Mouse (Mus musculus): Measurements from ENCODE around the gene Treml2.

- no peak for TF ChIP-seq CTCF (IDR thresholded peaks at IDR 0.05; ENCODE audit: low read depth, low read length)
- no peak for TF ChIP-seq EP300 (IDR thresholded peaks at IDR 0.05; ENCODE audit: insufficient read depth, low read depth, low read length)
These were observed 12.8 kb downstream of the Treml2 start for GRCm38 (mm10) chr17:48312124-48312523.
